Mouse (Mus musculus) testis, adult 2 months (tissue): Measurements from ENCODE around the gene Ssh1. TPM values are rescaled to one million over a fixed set of nuclear protein-coding genes. Genes with fewer than 3 reads are reported as not detected.

Source experiments
- H3K27ac ChIP-seq: fragments of 200-500 bp; 2 replicates; pipeline ENCODE4 v1.5.1; 2012; ENCODE audit warnings: low read depth, low read length; ENCODE audit not compliant: control insufficient read depth, insufficient read depth
- H3K27me3 ChIP-seq: fragments of 200-500 bp; 2 replicates; pipeline ENCODE4 v1.6.1; 2012; ENCODE audit warnings: mild to moderate bottlenecking, low read length, moderate library complexity; ENCODE audit not compliant: control insufficient read depth, insufficient read depth
- H3K36me3 ChIP-seq: fragments of 200-500 bp; 2 replicates; pipeline ENCODE4 v1.6.1; 2012; ENCODE audit warnings: mild to moderate bottlenecking, low read length; ENCODE audit not compliant: control insufficient read depth, insufficient read depth
- H3K4me1 ChIP-seq: fragments of 200-500 bp; 2 replicates; pipeline ENCODE4 v1.6.1; 2012; ENCODE audit warnings: low read length; ENCODE audit not compliant: control insufficient read depth, insufficient read depth
- H3K4me3 ChIP-seq: fragments of 200-500 bp; 2 replicates; pipeline ENCODE4 v1.5.1; 2012; ENCODE audit warnings: low read depth, mild to moderate bottlenecking, low read length, moderate library complexity, mixed read lengths; ENCODE audit not compliant: control insufficient read depth
- CTCF ChIP-seq: fragments of 200-500 bp; IDR thresholded peaks from 2 replicates; pipeline ENCODE4 v1.5.1; 2012; ENCODE audit warnings: low read depth, mild to moderate bottlenecking, inconsistent platforms, low read length, moderate library complexity; ENCODE audit not compliant: control insufficient read depth, insufficient read depth, insufficient replicate concordance
- POLR2A ChIP-seq: fragments of 200-500 bp; IDR thresholded peaks from 2 replicates; pipeline ENCODE4 v1.6.1; 2012; ENCODE audit warnings: low read depth, mild to moderate bottlenecking, inconsistent platforms, low read length, moderate library complexity; ENCODE audit not compliant: control insufficient read depth
- polyA plus RNA-seq: library from polyadenylated mRNA; depleted of rRNA; stranded (reverse); fragments of >200 nt; gene quantifications from 2 replicates; pipeline ENCODE4 v1.2.3, GENCODE M21; 2012

Gene Ssh1
- polyA plus RNA-seq, 1 experiment: 5.0 TPM

- peak overlapping the region; percentile 5; the same call in 1 of the 2 replicates for H3K27ac ChIP-seq
- TF ChIP-seq POLR2A: no peak
- TF ChIP-seq CTCF: no peak
- no peaks in the 10 kb centered on the region; the same call in none of the 2 replicates for H3K4me1 ChIP-seq
- H3K36me3 ChIP-seq: no peaks in the 10 kb centered on the region
- no peaks in the 10 kb centered on the region for H3K27me3 ChIP-seq
- H3K4me3 ChIP-seq: no peak overlapping the region; the same call in 1 of the 2 replicates
Observed at GRCm38 (mm10) chr5:113974576-113974975, 19.1 kb downstream of the Ssh1 start.

GRCm38 (mm10) chr5:113973790-113974189 is 19.9 kb downstream of the Ssh1 start:
- Histone ChIP-seq H3K27ac (no peak overlapping the region), H3K27me3 (no peaks in the 10 kb centered on the region), H3K4me3 (no peak overlapping the region), H3K36me3 (no peaks in the 10 kb centered on the region), H3K4me1 (no peaks in the 10 kb centered on the region; the same call in none of the 2 replicates)
- TF ChIP-seq POLR2A: no peak
- no peak for TF ChIP-seq CTCF

GRCm38 (mm10) chr5:113972589-113973515 is 20.8 kb downstream of the Ssh1 start:
- Histone ChIP-seq H3K4me3 (no peak overlapping the region), H3K4me1 (no peaks in the 10 kb centered on the region; the same call in 1 of the 2 replicates), H3K36me3 (no peaks in the 10 kb centered on the region), H3K27me3 (no peaks in the 10 kb centered on the region), H3K27ac (no peak overlapping the region)
- TF ChIP-seq CTCF (no peak), POLR2A (no peak)

- Histone ChIP-seq H3K27me3 (no peaks in the 10 kb centered on the region), H3K36me3 (no peaks in the 10 kb centered on the region), H3K27ac (no peak overlapping the region), H3K4me1 (peaks cover 2% of the 10 kb centered on the region; the same call in 1 of the 2 replicates), H3K4me3 (no peak overlapping the region)
- no peak for TF ChIP-seq POLR2A
- TF ChIP-seq CTCF: no peak
Observed at GRCm38 (mm10) chr5:113971434-113971960, 22.2 kb downstream of the Ssh1 start.

- H3K4me3 ChIP-seq: no peak overlapping the region
- no peak overlapping the region for H3K27ac ChIP-seq
- no peaks in the 10 kb centered on the region for H3K27me3 ChIP-seq
- no peak for TF ChIP-seq POLR2A
- no peak for TF ChIP-seq CTCF
- H3K4me1 ChIP-seq: peaks cover 2% of the 10 kb centered on the region; the same call in 1 of the 2 replicates
- no peaks in the 10 kb centered on the region for H3K36me3 ChIP-seq
Observed at GRCm38 (mm10) chr5:113968371-113968770, 25.3 kb downstream of the Ssh1 start.

- H3K4me1 ChIP-seq: peaks cover 2% of the 10 kb centered on the region; the same call in 1 of the 2 replicates
- H3K36me3 ChIP-seq: no peaks in the 10 kb centered on the region
- no peak overlapping the region for H3K27ac ChIP-seq
- H3K4me3 ChIP-seq: no peak overlapping the region
- TF ChIP-seq CTCF: no peak
- no peak for TF ChIP-seq POLR2A
- no peaks in the 10 kb centered on the region for H3K27me3 ChIP-seq
Observed at GRCm38 (mm10) chr5:113966452-113967150, 27.1 kb downstream of the Ssh1 start.

- Histone ChIP-seq H3K4me3 (no peak overlapping the region), H3K27me3 (no peaks in the 10 kb centered on the region), H3K27ac (no peak overlapping the region), H3K36me3 (no peaks in the 10 kb centered on the region), H3K4me1 (peaks cover 2% of the 10 kb centered on the region; the same call in 1 of the 2 replicates)
- TF ChIP-seq POLR2A: no peak
Observed at GRCm38 (mm10) chr5:113965659-113966185, 28.0 kb downstream of the Ssh1 start.
